Mouse (Mus musculus): ENCODE data around the gene Mgst1. TPM values are rescaled to one million over a fixed set of nuclear protein-coding genes. Genes with fewer than 3 reads are reported as not detected.

Mgst1 gene
- polyA plus RNA-seq (2012; fragmentation: generic; extraction: Trizol) = 2.2 TPM

DNA sequence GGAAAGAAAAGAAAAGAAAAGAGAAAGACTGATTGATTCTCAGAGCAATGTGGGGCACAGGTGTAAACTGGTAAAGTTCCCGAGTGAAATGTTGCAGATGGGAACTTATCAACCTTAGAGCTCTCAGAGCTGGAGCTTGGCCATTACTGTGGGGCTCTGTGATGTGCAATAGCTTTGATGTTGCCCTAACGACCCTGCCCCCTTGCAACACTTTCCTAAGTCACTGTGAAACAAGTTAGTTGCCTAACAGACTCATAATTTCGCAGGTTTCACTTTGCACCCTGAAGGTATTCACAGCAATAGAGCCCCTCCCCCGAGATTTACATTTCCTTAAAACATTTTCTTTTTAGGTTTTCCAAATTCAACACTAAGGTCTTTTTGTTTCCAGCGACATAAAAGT lies at the start of gene Mgst1:
Gene Mgst1 (plus strand): TSS at position 387 of the 400 bp plus-strand sequence.
- Histone ChIP-seq H3K27me3 (ENCODE audit: control insufficient read depth, insufficient read depth, insufficient read length) (no peaks in the 10 kb centered on the region), H3ac (ENCODE audit: control insufficient read depth, insufficient read length) (no peak within 1 kb of the TSS), H3K4me2 (ENCODE audit: low read depth) (peak within 1 kb of the TSS; percentile 61), H3K36me3 (ENCODE audit: control insufficient read depth, insufficient read depth) (no peaks in the 10 kb centered on the region), H3K4me3 (no peak within 1 kb of the TSS), H3K79me2 (ENCODE audit: control insufficient read depth, insufficient read depth) (no peaks in the 10 kb centered on the region)
- TF ChIP-seq TCF12 (IDR thresholded peaks at IDR 0.05; ENCODE audit: insufficient read depth, poor library complexity, severe bottlenecking) (no peak), POLR2AphosphoS2 (IDR thresholded peaks at IDR 0.05; ENCODE audit: insufficient read length, low read depth) (no peak), CEBPB (IDR thresholded peaks at IDR 0.05; ENCODE audit: insufficient read depth, poor library complexity, severe bottlenecking) (no peak), USF1 (IDR thresholded peaks at IDR 0.05; ENCODE audit: low read depth) (no peak), TCF3 (IDR thresholded peaks at IDR 0.05; ENCODE audit: insufficient read length, low read depth) (no peak), POLR2A (IDR thresholded peaks at IDR 0.05; ENCODE audit: insufficient read length, low read depth) (no peak), MAX (IDR thresholded peaks at IDR 0.05; ENCODE audit: low read depth) (no peak), SRF (IDR thresholded peaks at IDR 0.05; ENCODE audit: control insufficient read depth, insufficient read length, low read depth) (no peak), REST (IDR thresholded peaks at IDR 0.05; ENCODE audit: insufficient read depth, insufficient read length) (no peak), MYOD1 (IDR thresholded peaks at IDR 0.05; ENCODE audit: control insufficient read depth in 1 of 3, insufficient read length in 2 of 3, low read depth in 2 of 3) (no peak), MYOG (IDR thresholded peaks at IDR 0.05; ENCODE audit: control insufficient read depth in 1 of 3, insufficient read depth in 1 of 3, insufficient read length in 2 of 3, low read depth in 2 of 3) (no peak), E2F4 (IDR thresholded peaks at IDR 0.05; ENCODE audit: insufficient read depth) (no peak)

DNA sequence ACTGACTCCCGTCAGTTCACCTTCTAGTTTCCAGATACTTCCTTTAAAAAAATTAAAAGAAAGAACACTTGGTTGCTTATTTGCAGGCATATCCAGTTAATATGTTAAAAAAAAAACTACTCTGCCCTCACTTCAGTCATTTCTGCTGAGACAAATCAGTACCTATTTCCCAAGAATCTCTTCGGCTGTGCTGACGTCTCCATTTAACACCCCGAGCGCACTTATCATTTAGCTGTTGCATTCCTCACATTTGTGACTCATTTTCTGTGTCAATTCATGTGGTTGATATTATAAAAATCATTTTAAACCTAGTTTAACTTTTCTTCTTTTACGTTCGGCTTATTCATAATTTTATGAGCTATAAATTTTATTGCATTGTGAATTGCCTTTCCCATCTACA lies 47.7 kb upstream of the Mgst1 start:
- Histone ChIP-seq H3K36me3 (ENCODE audit: control insufficient read depth, insufficient read depth) (no peaks in the 10 kb centered on the region), H3ac (ENCODE audit: control insufficient read depth, insufficient read length) (no peak overlapping the region), H3K27me3 (ENCODE audit: control insufficient read depth, insufficient read depth, insufficient read length) (no peaks in the 10 kb centered on the region), H3K79me2 (ENCODE audit: control insufficient read depth, insufficient read depth) (no peaks in the 10 kb centered on the region), H3K4me2 (ENCODE audit: low read depth) (no peak overlapping the region), H3K4me3 (no peak overlapping the region)
- TF ChIP-seq CEBPB (IDR thresholded peaks at IDR 0.05; ENCODE audit: insufficient read depth, poor library complexity, severe bottlenecking) (no peak), MAX (IDR thresholded peaks at IDR 0.05; ENCODE audit: low read depth) (no peak), USF1 (IDR thresholded peaks at IDR 0.05; ENCODE audit: low read depth) (no peak), POLR2AphosphoS2 (IDR thresholded peaks at IDR 0.05; ENCODE audit: insufficient read length, low read depth) (no peak), POLR2A (IDR thresholded peaks at IDR 0.05; ENCODE audit: insufficient read length, low read depth) (no peak), MYOD1 (IDR thresholded peaks at IDR 0.05; ENCODE audit: control insufficient read depth in 1 of 3, insufficient read length in 2 of 3, low read depth in 2 of 3) (no peak), TCF3 (IDR thresholded peaks at IDR 0.05; ENCODE audit: insufficient read length, low read depth) (no peak)

DNA sequence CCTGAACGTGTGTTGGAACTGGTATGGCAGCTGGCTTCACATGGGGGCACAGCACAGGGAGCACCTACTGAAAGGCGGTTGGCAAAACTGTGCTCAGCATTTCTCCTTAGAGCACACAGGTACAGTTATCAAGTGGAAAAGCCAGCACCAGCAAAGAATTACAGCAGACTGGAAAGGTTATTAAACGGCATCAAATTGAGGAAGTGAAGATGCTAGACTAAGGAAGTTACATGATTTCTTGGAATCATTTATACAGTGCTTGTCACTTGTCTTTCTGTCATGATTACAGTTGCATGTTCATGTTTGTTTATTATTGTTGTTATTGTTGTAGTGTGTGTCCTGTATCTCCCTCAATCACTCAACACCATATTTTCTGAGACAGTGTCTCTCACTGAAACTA lies 45.1 kb upstream of the Mgst1 start:
- TF ChIP-seq POLR2A (IDR thresholded peaks at IDR 0.05; ENCODE audit: insufficient read length, low read depth) (no peak), E2F4 (IDR thresholded peaks at IDR 0.05; ENCODE audit: insufficient read depth) (no peak), POLR2AphosphoS2 (IDR thresholded peaks at IDR 0.05; ENCODE audit: insufficient read length, low read depth) (no peak), CEBPB (IDR thresholded peaks at IDR 0.05; ENCODE audit: insufficient read depth, poor library complexity, severe bottlenecking) (no peak), TCF12 (IDR thresholded peaks at IDR 0.05; ENCODE audit: insufficient read depth, poor library complexity, severe bottlenecking) (no peak), MAX (IDR thresholded peaks at IDR 0.05; ENCODE audit: low read depth) (no peak), SRF (IDR thresholded peaks at IDR 0.05; ENCODE audit: control insufficient read depth, insufficient read length, low read depth) (no peak), MYOD1 (IDR thresholded peaks at IDR 0.05; ENCODE audit: control insufficient read depth in 1 of 3, insufficient read length in 2 of 3, low read depth in 2 of 3) (no peak), REST (IDR thresholded peaks at IDR 0.05; ENCODE audit: insufficient read depth, insufficient read length) (no peak), USF1 (IDR thresholded peaks at IDR 0.05; ENCODE audit: low read depth) (no peak), MYOG (IDR thresholded peaks at IDR 0.05; ENCODE audit: control insufficient read depth in 1 of 3, insufficient read depth in 1 of 3, insufficient read length in 2 of 3, low read depth in 2 of 3) (no peak), TCF3 (IDR thresholded peaks at IDR 0.05; ENCODE audit: insufficient read length, low read depth) (no peak)
- no peaks in the 10 kb centered on the region for H3K36me3 ChIP-seq (ENCODE audit: control insufficient read depth, insufficient read depth)
- no peak overlapping the region for H3ac ChIP-seq (ENCODE audit: control insufficient read depth, insufficient read length)

DNA sequence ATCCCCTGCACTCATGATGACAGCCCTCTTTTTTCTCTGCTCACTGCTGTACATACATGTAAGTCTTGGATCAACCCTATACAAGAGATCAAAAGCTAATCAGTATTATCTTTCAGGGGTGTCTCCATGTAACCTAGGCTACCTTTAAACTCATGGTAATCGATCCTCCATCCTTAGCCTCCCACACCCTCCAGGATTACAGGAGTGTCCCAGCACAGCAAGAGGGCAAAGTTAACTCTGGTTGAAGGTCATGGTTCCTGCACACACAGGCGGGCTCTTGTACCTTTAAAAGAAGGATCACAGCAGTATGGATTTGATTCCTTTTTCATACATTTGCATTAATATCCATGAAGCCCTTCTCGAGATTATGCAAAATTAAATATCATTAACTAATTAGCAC lies 40.5 kb upstream of the Mgst1 start:
- no peak for TF ChIP-seq POLR2A (IDR thresholded peaks at IDR 0.05; ENCODE audit: insufficient read length, low read depth)
- TF ChIP-seq E2F4 (IDR thresholded peaks at IDR 0.05; ENCODE audit: insufficient read depth) = no peak
- TF ChIP-seq MAX (IDR thresholded peaks at IDR 0.05; ENCODE audit: low read depth) = no peak
- TF ChIP-seq TCF3 (IDR thresholded peaks at IDR 0.05; ENCODE audit: insufficient read length, low read depth) = no peak
- no peak for TF ChIP-seq USF1 (IDR thresholded peaks at IDR 0.05; ENCODE audit: low read depth)
- no peak for TF ChIP-seq CEBPB (IDR thresholded peaks at IDR 0.05; ENCODE audit: insufficient read depth, poor library complexity, severe bottlenecking)
- TF ChIP-seq SRF (IDR thresholded peaks at IDR 0.05; ENCODE audit: control insufficient read depth, insufficient read length, low read depth) = no peak
- TF ChIP-seq TCF12 (IDR thresholded peaks at IDR 0.05; ENCODE audit: insufficient read depth, poor library complexity, severe bottlenecking) = no peak
- no peak for TF ChIP-seq REST (IDR thresholded peaks at IDR 0.05; ENCODE audit: insufficient read depth, insufficient read length)
- TF ChIP-seq POLR2AphosphoS2 (IDR thresholded peaks at IDR 0.05; ENCODE audit: insufficient read length, low read depth) = no peak
- no peak for TF ChIP-seq MYOG (IDR thresholded peaks at IDR 0.05; ENCODE audit: control insufficient read depth in 1 of 3, insufficient read depth in 1 of 3, insufficient read length in 2 of 3, low read depth in 2 of 3)
- no peaks in the 10 kb centered on the region for H3K27me3 ChIP-seq (ENCODE audit: control insufficient read depth, insufficient read depth, insufficient read length)
- no peak overlapping the region for H3K4me2 ChIP-seq (ENCODE audit: low read depth)
- H3K36me3 ChIP-seq (ENCODE audit: control insufficient read depth, insufficient read depth) = no peaks in the 10 kb centered on the region
- no peaks in the 10 kb centered on the region for H3K79me2 ChIP-seq (ENCODE audit: control insufficient read depth, insufficient read depth)
- no peak overlapping the region for H3ac ChIP-seq (ENCODE audit: control insufficient read depth, insufficient read length)
- no peak overlapping the region for H3K4me3 ChIP-seq

More for the DNA sequence above, 45.1 kb upstream of the Mgst1 start:
- no peaks in the 10 kb centered on the region for H3K27me3 ChIP-seq (ENCODE audit: control insufficient read depth, insufficient read depth, insufficient read length)
- no peak overlapping the region for H3K4me2 ChIP-seq (ENCODE audit: low read depth)
- no peak overlapping the region for H3K4me3 ChIP-seq
- H3K79me2 ChIP-seq (ENCODE audit: control insufficient read depth, insufficient read depth) = no peaks in the 10 kb centered on the region
